ENCODE assay signal across 38 mouse cellular contexts in genomic region chr7:27174896-27175295, GRCm38 (mm10). TPM values are rescaled to one million over a fixed set of nuclear protein-coding genes. Genes with fewer than 3 reads are reported as not detected.
"Had no signal": no experiment of that assay in that cellular context is flagged by ENCODE, and none has a peak within 500 bp of the region (broad histone marks: within the 10 kb centered on the region; RNA-seq: fewer than 3 reads in every experiment).

No protein-coding gene starts in this region.

- H3K9me3 ChIP-seq: heart, embryonic 12.5 days; heart, embryonic 15.5 days; hindbrain, embryonic 13.5 days; hindbrain, embryonic 15.5 days; kidney, embryonic 15.5 days; limb, embryonic 10.5 days; limb, embryonic 12.5 days; liver, embryonic 13.5 days had no signal

- DNase-seq: gastrocnemius, postnatal 14 days; heart, adult 2 months; heart, postnatal 14 days; heart, postnatal 36 days; kidney, adult 11 months; kidney, adult 2 months; kidney, adult 9 months; kidney, postnatal 14 days; kidney, postnatal 36 days; layer of hippocampus, adult 9-11 months; layer of hippocampus, postnatal 36 days; liver; liver, embryonic 13.5 days had no signal

- H3K9ac ChIP-seq: heart, embryonic 12.5 days; heart, embryonic 15.5 days; hindbrain, embryonic 13.5 days; hindbrain, embryonic 15.5 days; kidney, embryonic 15.5 days; limb, embryonic 12.5 days; liver, embryonic 13.5 days had no signal

- H3K27me3 ChIP-seq: heart, embryonic 12.5 days; heart, embryonic 15.5 days; hindbrain, embryonic 13.5 days; hindbrain, embryonic 15.5 days; kidney, embryonic 15.5 days; limb, embryonic 12.5 days; liver, embryonic 13.5 days had no signal

- H3K4me2 ChIP-seq: heart, embryonic 12.5 days; heart, embryonic 15.5 days; hindbrain, embryonic 13.5 days; hindbrain, embryonic 15.5 days; kidney, embryonic 15.5 days; limb, embryonic 12.5 days; liver, embryonic 11.5 days; liver, embryonic 13.5 days had no signal

- H3K27ac ChIP-seq: heart, adult 2 months; heart, embryonic 15.5 days; hindbrain, embryonic 13.5 days; hindbrain, embryonic 15.5 days; hindbrain, postnatal 0 days; kidney, embryonic 15.5 days; kidney, postnatal 0 days; limb, embryonic 10.5 days; limb, embryonic 12.5 days; liver, embryonic 13.5 days had no signal

- H3K4me3 ChIP-seq: heart, adult 2 months; heart, embryonic 12.5 days; heart, embryonic 15.5 days; hindbrain, embryonic 13.5 days; hindbrain, embryonic 15.5 days; kidney, embryonic 15.5 days; limb, embryonic 10.5 days; limb, embryonic 12.5 days; liver, embryonic 13.5 days had no signal

- ATAC-seq: hindbrain, postnatal 0 days; intestine, embryonic 16.5 days had no signal

RNA-seq across cellular contexts. Expression of gene Gm21983, which starts 6.0 kb away (rescaled TPM):
- total RNA-seq: gastrocnemius, adult 8-10 months; gastrocnemius, postnatal 14 days; gastrocnemius, postnatal 36 days; heart, postnatal 14 days; heart, postnatal 36 days; hematopoietic stem cell, adult 5-6 weeks; hindbrain, postnatal 0 days; layer of hippocampus, adult 18-20 months; layer of hippocampus, adult 8-10 months; layer of hippocampus, postnatal 14 days; layer of hippocampus, postnatal 36 days; left cerebral cortex, adult 18-20 months; left cerebral cortex, postnatal 14 days; left cerebral cortex, postnatal 36 days had no signal
- polyA plus RNA-seq: heart, adult 2 months; heart, embryonic 15.5 days; heart, postnatal 0 days; hindbrain, embryonic 11.5 days; intestine, embryonic 14.5 days; intestine, embryonic 16.5 days; kidney, adult 2 months; kidney, embryonic 15.5 days; large intestine, adult 2 months; liver, embryonic 11.5 days; liver, embryonic 13.5 days had no signal

RNA-seq across cellular contexts. Expression of gene Mia, which starts 6.1 kb away (rescaled TPM):
- total RNA-seq: gastrocnemius, adult 18-20 months; heart, postnatal 14 days; heart, postnatal 36 days; hematopoietic stem cell, adult 5-6 weeks had no signal
- polyA plus RNA-seq: heart, embryonic 12.5 days; liver, embryonic 13.5 days had no signal
